In genomic region chr4:32257686-32258085, GRCm38 (mm10) we compare ENCODE assay signal across 21 mouse cellular contexts. TPM values are rescaled to one million over a fixed set of nuclear protein-coding genes. Genes with fewer than 3 reads are reported as not detected.
A peak's percentile ranks its signal among the peaks of the same experiment; 100 is the strongest.
DNase-seq lines count a peak whose midpoint lies in the region; ATAC-seq lines count a peak whose summit lies in the region.
"Had no signal": no experiment of that assay in that cellular context is flagged by ENCODE, and none has a peak within 500 bp of the region (broad histone marks: within the 10 kb centered on the region; RNA-seq: fewer than 3 reads in every experiment).

No protein-coding gene starts in this region.

- H3K4me3 ChIP-seq in heart, embryonic 16.5 days (ENCODE audit: low read length): no peak overlapping the region
- H3K4me3 ChIP-seq in heart, embryonic 11.5 days (ENCODE audit: low read depth, low read length): no peak overlapping the region
- H3K4me3 ChIP-seq: forebrain, embryonic 13.5 days; gastrocnemius, adult 2 months; layer of hippocampus, adult 2 months; limb, embryonic 12.5 days; midbrain, embryonic 10.5 days had no signal

- 0 out of 2 replicates have a peak, but pooled peaks have one; percentile 32 for ATAC-seq in heart, embryonic 16.5 days (replicated peaks; ENCODE audit: extremely low read depth, insufficient read depth, low FRiP score)
- no peak for ATAC-seq in heart, embryonic 11.5 days (replicated peaks; ENCODE audit: insufficient number of reproducible peaks, low FRiP score, low TSS enrichment)
- ATAC-seq in megakaryocyte progenitor cell, adult 5-6 weeks (replicated peaks; ENCODE audit: poor library complexity): peak; percentile 76
- no peak for ATAC-seq in megakaryocyte-erythroid progenitor cell, adult 5-6 weeks (replicated peaks; ENCODE audit: low FRiP score, low TSS enrichment, poor library complexity, severe bottlenecking)
- ATAC-seq: forebrain, embryonic 13.5 days; hindbrain, embryonic 16.5 days; intestine, embryonic 16.5 days; liver, postnatal 0 days; midbrain, embryonic 16.5 days had no signal

- no peak overlapping the region for H3K4me2 ChIP-seq in heart, embryonic 16.5 days (ENCODE audit: low read depth, low read length)
- no peak overlapping the region for H3K4me2 ChIP-seq in heart, embryonic 11.5 days
- H3K4me2 ChIP-seq: forebrain, embryonic 13.5 days; limb, embryonic 12.5 days; liver, embryonic 11.5 days had no signal

- H3K36me3 ChIP-seq in heart, embryonic 16.5 days (ENCODE audit: control insufficient read depth, insufficient read depth): no peaks in the 10 kb centered on the region
- H3K36me3 ChIP-seq in heart, embryonic 11.5 days (ENCODE audit: control insufficient read depth, insufficient read depth, low read length): no peaks in the 10 kb centered on the region; the same call in 1 of the 2 replicates
- H3K36me3 ChIP-seq: limb, embryonic 12.5 days had no signal

- H3K9ac ChIP-seq in heart, embryonic 16.5 days (ENCODE audit: low read length): no peak overlapping the region
- no peak overlapping the region for H3K9ac ChIP-seq in heart, embryonic 11.5 days (ENCODE audit: low read depth, low read length)
- H3K9ac ChIP-seq: forebrain, embryonic 13.5 days; limb, embryonic 12.5 days; liver, postnatal 0 days had no signal

- 48% methylated on average over 12 of the region's 12 CpGs for WGBS in heart, embryonic 16.5 days
- 47% methylated on average over 12 of the region's 12 CpGs for WGBS in heart, embryonic 11.5 days (ENCODE audit: insufficient replicate concordance)

- no peak overlapping the region for H3K27ac ChIP-seq in heart, embryonic 16.5 days (ENCODE audit: low read length)
- H3K27ac ChIP-seq in heart, embryonic 11.5 days (ENCODE audit: low read depth, low read length): no peak overlapping the region
- H3K27ac ChIP-seq: forebrain, embryonic 13.5 days; gastrocnemius, adult 2 months; layer of hippocampus, adult 2 months; limb, embryonic 12.5 days; midbrain, embryonic 10.5 days had no signal

- no peaks in the 10 kb centered on the region for H3K9me3 ChIP-seq in heart, embryonic 16.5 days (replicated peaks; ENCODE audit: control insufficient read depth, low read length)
- H3K9me3 ChIP-seq in heart, embryonic 11.5 days (replicated peaks; ENCODE audit: control insufficient read depth, low read length): no peaks in the 10 kb centered on the region
- H3K9me3 ChIP-seq: forebrain, embryonic 13.5 days; limb, embryonic 12.5 days; midbrain, embryonic 10.5 days had no signal

- H3K4me1 ChIP-seq in heart, embryonic 16.5 days (ENCODE audit: control insufficient read depth, insufficient read depth, low read length): peaks cover 16% of the 10 kb centered on the region
- H3K4me1 ChIP-seq in heart, embryonic 11.5 days (ENCODE audit: control insufficient read depth, insufficient read depth, low read length): peaks cover 9% of the 10 kb centered on the region

- no peaks in the 10 kb centered on the region for H3K27me3 ChIP-seq in heart, embryonic 16.5 days (ENCODE audit: control insufficient read depth, insufficient read depth, low read length)
- H3K27me3 ChIP-seq in heart, embryonic 11.5 days (ENCODE audit: control insufficient read depth, insufficient read depth, low read length): no peaks in the 10 kb centered on the region
- H3K27me3 ChIP-seq: forebrain, embryonic 13.5 days; limb, embryonic 12.5 days had no signal

- peak; percentile 24 to 43 for DNase-seq in thymus, adult 18-20 months
- DNase-seq in thymus, postnatal 0 days (ENCODE audit: low spot score): no peak
- DNase-seq in thymus, postnatal 4 days: peak; percentile 58
- no peak for DNase-seq in cerebellum, postnatal 4 days (ENCODE audit: low spot score in 2 of 2)
- DNase-seq: cerebellum, postnatal 14 days; gastrocnemius, adult 2 months; heart, postnatal 4 days; kidney, postnatal 25 days; liver, postnatal 0 days had no signal

RNA-seq across cellular contexts. Expression of gene Bach2, which starts 19.1 kb away (rescaled TPM):
- polyA plus RNA-seq in heart, embryonic 16.5 days (2015; fragmentation: Nextera tagmentation; extraction: Ambion mirVana): 4.8 and 5.0 TPM in 2 replicates
- 8.0 and 9.0 TPM in 2 replicates for polyA plus RNA-seq in heart, embryonic 11.5 days (2014; fragmentation: Nextera tagmentation; extraction: Ambion mirVana)
- polyA plus RNA-seq in thymus, postnatal 0 days (2015; fragmentation: Nextera tagmentation; extraction: Ambion mirVana): 3.7 and 4.8 TPM in 2 replicates
- total RNA-seq in megakaryocyte progenitor cell, adult 5-6 weeks (2015): 3.1 and 3.8 TPM in 2 replicates
- total RNA-seq in megakaryocyte progenitor cell, adult 5-6 weeks (2017): 0.37 and 0.61 TPM in 2 replicates
- 3.5 and 16.9 TPM in 2 replicates for total RNA-seq in megakaryocyte-erythroid progenitor cell, adult 5-6 weeks (2014; fragmentation: Nextera tagmentation)
- 0.52 and 0.53 TPM in 2 replicates for total RNA-seq in megakaryocyte-erythroid progenitor cell, adult 5-6 weeks (2017)

Comparison
In these comparisons a context has a peak if more than half of its experiments do, and no peak if none do; other contexts are left out.
1. ATAC-seq: peak in heart, embryonic 16.5 days (single experiment) and megakaryocyte progenitor cell, adult 5-6 weeks (single experiment); none in heart, embryonic 11.5 days (single experiment) and megakaryocyte-erythroid progenitor cell, adult 5-6 weeks (single experiment).
2. DNase-seq: peak in thymus, adult 18-20 months (2 of 2) and thymus, postnatal 4 days (single experiment); none in thymus, postnatal 0 days (single experiment) and cerebellum, postnatal 4 days (0 of 2).